Mouse (Mus musculus) embryonic fibroblast, embryonic 13.5 days (primary cell): ENCODE data around the gene Pyroxd1. TPM values are rescaled to one million over a fixed set of nuclear protein-coding genes. Genes with fewer than 3 reads are reported as not detected.
A peak's percentile ranks its signal among the peaks of the same experiment; 100 is the strongest.

Experiments
- H3K27ac ChIP-seq: 2 replicates; pipeline ENCODE4 v1.5.1; 2012; ENCODE audit warnings: low read length, control low read depth, inconsistent platforms; ENCODE audit not compliant: insufficient read depth
- H3K4me1 ChIP-seq: 2 replicates; pipeline ENCODE4 v1.6.1; 2011; ENCODE audit warnings: low read length; ENCODE audit not compliant: control insufficient read depth, insufficient read depth
- H3K4me3 ChIP-seq: 2 replicates; pipeline ENCODE4 v1.5.1; 2011; ENCODE audit warnings: mild to moderate bottlenecking, control low read depth, low read length; ENCODE audit not compliant: insufficient read depth
- CTCF ChIP-seq: IDR thresholded peaks from 2 replicates; pipeline ENCODE4 v1.5.1; 2011; ENCODE audit warnings: mild to moderate bottlenecking, control low read depth, low read length, moderate library complexity, borderline replicate concordance; ENCODE audit not compliant: insufficient read depth
- POLR2A ChIP-seq: IDR thresholded peaks from 2 replicates; pipeline ENCODE4 v1.6.1; 2011; ENCODE audit warnings: low read depth, mild to moderate bottlenecking, control low read depth, low read length, moderate library complexity
- polyA plus RNA-seq: library from polyadenylated mRNA; stranded (reverse); fragments of >200 nt; gene quantifications from 2 replicates; pipeline ENCODE4 v1.2.4, GENCODE M21; 2011; ENCODE audit warnings: low read depth; ENCODE audit not compliant: missing spikeins, insufficient read length

Gene Pyroxd1
- polyA plus RNA-seq: 15.3 and 17.8 TPM in 2 replicates

DNA sequence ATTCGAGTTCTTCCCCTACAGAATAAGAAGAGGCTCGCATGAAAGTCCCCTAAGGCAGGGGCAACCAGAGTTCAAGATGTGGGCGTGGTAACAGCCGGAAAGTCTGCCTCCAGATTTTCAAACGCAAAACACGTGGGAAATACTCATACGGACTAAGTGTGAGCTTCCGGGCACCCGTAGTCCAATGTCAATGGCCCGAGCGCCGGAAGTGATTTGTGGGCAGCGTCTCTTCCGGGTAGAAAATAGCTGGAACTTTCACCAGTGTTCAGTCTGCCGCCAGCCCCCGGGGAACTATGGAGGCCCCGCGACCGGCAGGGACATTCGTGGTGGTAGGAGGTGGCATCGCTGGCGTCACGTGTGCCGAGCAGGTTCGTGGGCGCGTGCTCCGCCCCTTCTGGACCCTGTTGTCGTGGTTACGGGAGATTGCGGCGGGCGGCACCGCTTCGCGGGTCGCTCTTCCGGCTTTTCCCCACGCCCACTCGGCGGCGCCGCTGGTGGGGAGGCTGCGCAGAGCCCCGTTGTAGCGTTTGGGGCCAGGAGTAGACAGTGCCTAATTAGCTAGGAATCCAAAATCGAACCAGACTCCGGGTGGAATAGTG is at the start of gene Pyroxd1:
Gene Pyroxd1, plus strand, starts transcription at position 215 of the 599 bp plus-strand sequence.
- peak within 1 kb of the TSS; percentile 97 for H3K27ac ChIP-seq
- peaks cover 1% of the 10 kb centered on the region; the same call in 1 of the 2 replicates for H3K4me1 ChIP-seq
- peak within 1 kb of the TSS; percentile 64 for H3K4me3 ChIP-seq
- TF ChIP-seq CTCF (no peak), POLR2A (peak; percentile 73)

- Histone ChIP-seq H3K27ac (no peak within 1 kb of the TSS), H3K4me1 (no peaks in the 10 kb centered on the region; the same call in 1 of the 2 replicates), H3K4me3 (no peak within 1 kb of the TSS)
- TF ChIP-seq POLR2A (no peak), CTCF (no peak)
Measured at GRCm38 (mm10) chr6:142298098-142298497, 47.4 kb upstream of the Pyroxd1 start, which contains the start of gene Iapp. TSS of gene Iapp (plus strand) at chr6:142298423.

GRCm38 (mm10) chr6:142305076-142305475 is 40.4 kb upstream of the Pyroxd1 start:
- Histone ChIP-seq H3K4me1 (no peaks in the 10 kb centered on the region; the same call in 1 of the 2 replicates), H3K4me3 (no peak overlapping the region), H3K27ac (no peak overlapping the region)
- TF ChIP-seq POLR2A (no peak), CTCF (no peak)

GRCm38 (mm10) chr6:142314285-142314684 is 31.2 kb upstream of the Pyroxd1 start:
- H3K4me1 ChIP-seq: no peaks in the 10 kb centered on the region
- TF ChIP-seq CTCF: no peak
- no peak for TF ChIP-seq POLR2A
- H3K27ac ChIP-seq: no peak overlapping the region
- H3K4me3 ChIP-seq: no peak overlapping the region

GRCm38 (mm10) chr6:142317106-142317505 is 28.3 kb upstream of the Pyroxd1 start:
- TF ChIP-seq CTCF: no peak
- no peak for TF ChIP-seq POLR2A
- Histone ChIP-seq H3K4me1 (no peaks in the 10 kb centered on the region), H3K27ac (no peak overlapping the region), H3K4me3 (no peak overlapping the region)

- H3K4me1 ChIP-seq: no peaks in the 10 kb centered on the region
- H3K4me3 ChIP-seq: no peak within 1 kb of the TSS
- TF ChIP-seq CTCF: no peak
- TF ChIP-seq POLR2A: no peak
- H3K27ac ChIP-seq: no peak within 1 kb of the TSS
Measured at GRCm38 (mm10) chr6:142322881-142323280, 22.6 kb upstream of the Pyroxd1 start, which contains the start of gene Slco1a5. TSS of gene Slco1a5 (minus strand) at chr6:142322981.

GRCm38 (mm10) chr6:142326598-142326997 is 18.9 kb upstream of the Pyroxd1 start:
- Histone ChIP-seq H3K4me1 (no peaks in the 10 kb centered on the region), H3K4me3 (no peak overlapping the region), H3K27ac (no peak overlapping the region)
- no peak for TF ChIP-seq POLR2A
- peak; percentile 59; the same call in 1 of the 2 replicates for TF ChIP-seq CTCF

- Histone ChIP-seq H3K27ac (no peak overlapping the region), H3K4me3 (no peak overlapping the region), H3K4me1 (no peaks in the 10 kb centered on the region)
- TF ChIP-seq CTCF (no peak), POLR2A (no peak)
Measured at GRCm38 (mm10) chr6:142329201-142329600, 16.3 kb upstream of the Pyroxd1 start.

DNA sequence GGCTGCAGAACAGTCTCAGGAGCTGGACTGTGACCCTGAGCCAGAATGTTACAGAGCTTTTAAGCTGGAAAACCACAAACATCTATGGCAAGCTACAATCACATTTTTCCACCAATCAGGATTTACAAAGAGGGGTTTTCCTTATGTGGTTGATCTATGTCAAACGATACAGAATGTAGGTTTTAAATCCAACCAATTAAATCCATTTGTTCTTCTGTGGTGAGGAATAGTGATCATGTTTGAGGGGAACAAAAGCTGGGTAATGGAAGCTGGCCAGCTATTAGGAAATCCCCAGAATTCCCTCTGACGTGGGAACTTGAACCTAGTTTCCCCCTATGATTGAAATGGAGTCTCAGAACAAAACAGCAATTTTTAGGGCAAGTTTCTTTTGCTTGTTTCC is 6.5 kb upstream of the Pyroxd1 start:
- Histone ChIP-seq H3K27ac (peak overlapping the region; percentile 78), H3K4me1 (peaks cover 9% of the 10 kb centered on the region), H3K4me3 (no peak overlapping the region)
- TF ChIP-seq POLR2A: no peak
- no peak for TF ChIP-seq CTCF

DNA sequence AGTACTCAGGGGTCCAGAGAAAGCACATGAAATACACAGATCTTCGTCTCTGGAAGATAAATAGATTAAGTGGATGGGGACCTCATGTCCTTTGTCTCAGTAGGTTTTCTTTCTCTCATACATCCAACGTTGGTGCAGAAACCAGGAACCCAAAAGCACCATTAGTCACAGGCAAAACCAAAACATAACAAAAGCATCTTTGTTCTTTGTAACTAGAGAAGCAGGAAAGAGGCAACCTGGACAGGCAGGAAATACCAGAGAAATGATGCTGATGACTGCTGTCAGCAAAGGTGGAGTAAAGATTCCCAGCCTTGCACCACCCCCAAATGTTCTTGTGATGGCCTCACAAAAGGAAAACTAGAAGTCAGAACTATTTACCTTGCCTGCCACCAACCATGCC is 5.9 kb upstream of the Pyroxd1 start:
- no peak overlapping the region for H3K4me3 ChIP-seq
- H3K27ac ChIP-seq: peak overlapping the region; percentile 78
- TF ChIP-seq CTCF (no peak), POLR2A (no peak)
- peaks cover 9% of the 10 kb centered on the region for H3K4me1 ChIP-seq
